Mouse (Mus musculus) B cell, adult 62 days (primary cell): ENCODE measurements around the gene Wfdc15a. TPM values are rescaled to one million over a fixed set of nuclear protein-coding genes. Genes with fewer than 3 reads are reported as not detected.

Experiments used
- total RNA-seq: library from RNA; stranded (reverse); gene quantifications from 4 replicates; pipeline ENCODE4 v1.2.4, GENCODE M21; 2023

Wfdc15a gene
- total RNA-seq = not detected in 4 replicates

DNA sequence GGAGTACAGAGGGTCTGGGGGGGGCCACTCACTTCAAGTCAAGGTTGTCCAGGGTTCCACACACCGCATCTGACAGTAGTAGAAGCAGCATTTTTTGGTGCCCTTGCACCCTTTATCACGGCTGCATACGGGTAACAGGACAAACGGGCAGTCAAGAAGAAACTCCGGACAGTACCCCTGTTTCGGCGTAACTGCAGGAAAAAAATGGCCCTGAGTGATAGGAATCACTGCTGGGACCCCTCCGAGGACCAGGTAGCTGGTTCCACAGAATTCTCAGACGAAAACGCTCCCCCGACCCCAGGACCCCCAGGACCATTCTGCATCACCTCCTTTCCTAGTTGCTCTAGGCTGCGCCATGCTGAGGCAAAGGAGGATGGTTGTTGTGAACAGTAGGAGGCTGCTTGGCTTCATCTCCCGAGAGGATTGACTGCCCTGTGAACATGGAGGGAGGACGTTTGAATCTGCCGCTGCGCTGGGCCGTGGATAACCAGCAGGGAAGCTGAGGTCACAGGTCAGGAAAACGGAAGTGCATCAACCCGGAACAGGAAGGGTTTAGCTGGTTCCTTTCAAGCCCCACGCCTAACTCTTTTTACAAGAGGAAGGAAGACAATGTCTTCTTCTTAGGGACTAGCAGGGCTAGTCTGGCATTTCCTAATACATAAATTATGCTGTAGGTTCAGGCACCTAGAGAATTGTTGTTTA is at the start of gene Wfdc15a:
Wfdc15a (minus strand) TSS at position 505 of the 702 bp plus-strand sequence.

DNA sequence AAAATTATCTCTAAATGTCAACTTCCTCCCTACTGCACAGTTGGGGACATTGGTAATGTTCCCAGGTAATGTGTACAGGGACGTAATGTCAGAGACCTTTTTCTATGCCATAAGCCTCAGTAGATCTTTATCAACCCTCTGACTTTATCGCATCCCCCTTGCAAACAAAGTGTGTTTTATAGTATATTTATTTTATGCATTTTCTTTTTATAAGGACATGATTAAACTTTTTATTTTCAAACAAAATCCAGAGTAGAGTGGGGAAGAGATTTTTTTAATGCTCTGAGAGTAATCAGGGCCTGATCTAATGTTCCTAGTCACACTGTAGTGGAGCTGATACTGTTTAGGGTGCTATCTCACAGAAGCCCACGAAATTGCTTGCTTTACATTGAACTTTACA is 38.4 kb upstream of the Wfdc15a start, which contains the start of gene Svs2:
Svs2 (minus strand) TSS at position 101 of the 400 bp plus-strand sequence.

DNA sequence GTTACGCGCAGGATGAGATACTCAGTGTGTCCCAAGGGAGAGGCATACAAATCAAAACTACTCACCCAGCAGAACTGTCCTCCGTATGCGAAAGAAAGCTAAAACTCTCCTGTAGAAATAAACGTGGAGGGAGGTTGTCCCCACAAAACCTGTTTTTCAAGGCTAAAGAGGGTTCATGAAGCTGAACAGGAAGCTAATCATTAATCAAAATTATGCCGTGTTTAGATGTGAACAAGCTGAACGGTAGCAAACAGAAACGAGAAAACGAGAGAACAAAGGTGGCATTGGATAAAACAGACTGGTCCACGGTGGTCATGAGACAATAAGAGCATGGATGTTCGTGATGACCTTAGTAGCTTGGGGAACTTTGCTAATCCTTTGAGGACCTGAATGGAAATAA is 21.6 kb upstream of the Wfdc15a start, which contains the start of gene Wfdc15b:
Wfdc15b (minus strand) TSS at position 139 of the 400 bp plus-strand sequence.

DNA sequence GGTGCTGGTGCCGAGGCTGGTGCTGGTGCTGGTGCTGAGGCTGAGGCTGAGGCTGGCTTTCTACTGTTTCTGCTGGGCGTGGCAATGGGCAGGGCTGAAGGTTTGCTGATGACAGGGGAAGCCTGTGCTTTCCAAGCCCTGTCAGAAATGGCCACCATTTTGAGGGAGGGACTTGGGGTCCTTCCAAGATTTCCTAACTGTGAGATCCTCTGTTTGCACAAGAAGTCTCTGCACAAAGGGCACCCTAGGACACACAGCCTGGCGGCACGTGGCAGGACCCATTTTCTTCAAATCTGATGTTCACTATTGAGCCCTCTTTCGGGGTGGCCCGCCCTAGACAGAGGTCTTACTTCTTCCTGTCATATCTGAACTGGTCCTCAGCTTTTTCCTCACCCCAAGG is 9.4 kb downstream of the Wfdc15a start, which contains the start of gene Wfdc12:
Wfdc12 (minus strand) TSS at position 33 of the 400 bp plus-strand sequence.

DNA sequence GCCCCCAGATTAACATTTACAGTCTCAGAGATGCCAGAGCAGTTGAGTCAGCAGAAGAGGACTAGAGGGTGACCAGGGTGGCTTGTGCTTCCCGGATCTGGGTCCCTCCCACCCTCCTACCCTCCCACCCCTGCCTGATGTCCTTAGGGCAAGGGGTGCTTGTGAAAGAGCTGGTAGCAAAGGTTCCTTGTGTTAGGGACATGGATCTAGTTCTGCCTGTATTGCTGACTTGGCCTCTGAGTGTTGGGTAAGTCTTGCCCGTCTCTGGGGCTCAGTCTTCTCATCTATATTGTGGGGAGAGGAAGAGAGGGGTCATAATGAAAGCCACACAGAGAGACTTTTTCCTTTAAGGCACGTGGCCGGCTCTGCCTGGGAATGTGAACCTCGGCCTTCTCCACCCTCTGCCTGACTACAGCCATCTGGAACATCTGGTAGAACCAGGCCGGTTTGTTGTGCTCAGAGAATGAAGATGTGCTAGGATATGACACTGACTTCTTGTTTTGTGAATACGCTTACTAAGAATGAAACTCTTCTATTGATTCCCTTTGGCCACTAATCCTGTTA is 17.2 kb downstream of the Wfdc15a start, which contains the start of gene Wfdc5:
Wfdc5 (minus strand) TSS at position 51 of the 564 bp plus-strand sequence.

DNA sequence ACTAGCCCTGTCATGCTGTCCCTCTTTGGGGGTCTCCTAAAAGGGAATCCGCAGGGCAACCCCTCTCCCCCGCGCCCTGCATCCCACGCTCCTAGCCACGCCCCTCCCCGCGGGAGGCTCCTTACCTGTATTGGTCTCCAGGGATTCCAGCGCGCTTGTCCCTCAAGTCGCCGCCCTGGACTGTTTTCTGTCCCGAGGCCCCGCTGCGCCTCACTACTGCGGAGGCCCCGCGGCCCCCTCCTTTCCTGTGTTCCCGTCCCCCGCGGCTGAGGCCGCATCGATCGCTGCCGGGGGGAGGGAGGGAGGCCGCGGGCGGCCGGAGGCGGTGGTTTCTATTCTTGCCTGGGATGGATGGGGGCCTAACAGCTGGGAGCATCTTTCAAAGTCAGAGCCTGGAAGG is 29.0 kb downstream of the Wfdc15a start, which contains the start of gene Kcns1:
Kcns1 (minus strand) TSS at position 212 of the 400 bp plus-strand sequence.

Other genes with a start within 250 kb of the Wfdc15a start
- 90.8 to 97.9 TPM (median 94.7 TPM) in 4 replicates for gene Ywhab, start 205.2 kb downstream of the Wfdc15a start, total RNA-seq
- 2.1 to 5.3 TPM (median 4.1 TPM) in 4 replicates for gene Pabpc1l, start 174.7 kb downstream of the Wfdc15a start, total RNA-seq
- 229 to 235 TPM (median 230 TPM) in 4 replicates for gene Stk4, start 129.8 kb downstream of the Wfdc15a start, total RNA-seq
- gene Tomm34, start 129.0 kb downstream of the Wfdc15a start, total RNA-seq = 69.8 to 74.2 TPM (median 71.3 TPM) in 4 replicates
- not detected in 4 replicates for gene Kcns1, start 29.0 kb downstream of the Wfdc15a start, total RNA-seq
- gene Wfdc5, start 17.4 kb downstream of the Wfdc15a start, total RNA-seq = not detected in 4 replicates
- not detected in 4 replicates for gene Wfdc12, start 9.5 kb downstream of the Wfdc15a start, total RNA-seq
- not detected in 4 replicates for gene Wfdc15b, start 21.5 kb upstream of the Wfdc15a start, total RNA-seq
- gene Svs2, start 38.3 kb upstream of the Wfdc15a start, total RNA-seq = not detected in 4 replicates
- gene Svs3b, start 56.5 kb upstream of the Wfdc15a start, total RNA-seq = not detected in 4 replicates
- not detected in 4 replicates for gene Svs4, start 78.3 kb upstream of the Wfdc15a start, total RNA-seq
- not detected in 4 replicates for gene Svs3a, start 89.1 kb upstream of the Wfdc15a start, total RNA-seq
- gene Svs6, start 116.6 kb upstream of the Wfdc15a start, total RNA-seq = not detected in 4 replicates
- gene Svs5, start 132.6 kb upstream of the Wfdc15a start, total RNA-seq = not detected in 4 replicates
- gene Slpi, start 189.0 kb upstream of the Wfdc15a start, total RNA-seq = 4.5 to 7.4 TPM (median 7.1 TPM) in 4 replicates
- gene Rbpjl, start 203.0 kb upstream of the Wfdc15a start, total RNA-seq = 0.54 to 0.64 TPM (median 0.60 TPM) in 3 of 4 replicates, not detected in the other
- 0.18 to 0.46 TPM (median 0.39 TPM) in 4 replicates for gene Matn4, start 205.0 kb upstream of the Wfdc15a start, total RNA-seq
- 166 to 182 TPM (median 177 TPM) in 4 replicates for gene Sdc4, start 243.8 kb upstream of the Wfdc15a start, total RNA-seq